Mouse (Mus musculus) thymus, adult 2 months (tissue): ENCODE measurements around the gene Spry1.

Source experiments
- CTCF ChIP-seq: fragments of 200-500 bp; IDR thresholded peaks from 2 replicates; pipeline ENCODE4 v1.5.1; 2012; ENCODE audit warnings: mild to moderate bottlenecking, control low read depth, low read length, moderate library complexity, borderline replicate concordance; ENCODE audit not compliant: control insufficient read depth, poor library complexity, insufficient read depth; ENCODE audit errors: extremely low read depth
- POLR2A ChIP-seq: fragments of 200-500 bp; IDR thresholded peaks from 2 replicates; pipeline ENCODE4 v1.6.1; 2012; ENCODE audit warnings: mild to moderate bottlenecking, low read length, control low read depth, moderate library complexity; ENCODE audit not compliant: control insufficient read depth, poor library complexity, insufficient read depth; ENCODE audit errors: extremely low read depth

GRCm38 (mm10) chr3:37602890-37603289 is 36.9 kb upstream of the Spry1 start:
- no peak for TF ChIP-seq CTCF
- TF ChIP-seq POLR2A, result no peak
